Mouse (Mus musculus) hindbrain, embryonic 11.5 days (tissue): Measurements from ENCODE around the gene Tmem214. TPM values are rescaled to one million over a fixed set of nuclear protein-coding genes. Genes with fewer than 3 reads are reported as not detected.
A peak's percentile ranks its signal among the peaks of the same experiment; 100 is the strongest.

ENCODE experiments used
- ATAC-seq: fragments of 200-750 bp; cut with Nextera tagmentation; 2 replicates; pipeline ENCODE4 v1.8.0; 2017; ENCODE audit warnings: mild to moderate bottlenecking, moderate TSS enrichment, moderate library complexity; ENCODE audit not compliant: low FRiP score
- DNase-seq: peaks from one replicate; pipeline ENCODE4 v3.0.0-alpha.2; 2015; ENCODE audit warnings: low spot score
- H3K27ac ChIP-seq: fragments of 300-500 bp; sonication (generic); 2 replicates; pipeline ENCODE4 v1.5.1; 2014; ENCODE audit warnings: mild to moderate bottlenecking, low read depth, low read length
- H3K27me3 ChIP-seq: fragments of 300-500 bp; sonication (generic); 2 replicates; pipeline ENCODE4 v1.6.1; 2014; ENCODE audit warnings: mild to moderate bottlenecking, low read length, moderate library complexity, mixed read lengths; ENCODE audit not compliant: control insufficient read depth, insufficient read depth
- H3K36me3 ChIP-seq: fragments of 300-500 bp; sonication (generic); 2 replicates; pipeline ENCODE4 v1.6.1; 2014; ENCODE audit warnings: mild to moderate bottlenecking, low read length, moderate library complexity, mixed read lengths; ENCODE audit not compliant: control insufficient read depth, insufficient read depth
- H3K4me1 ChIP-seq: fragments of 300-500 bp; sonication (generic); replicated peaks from 2 replicates; pipeline ENCODE4 v1.6.1; 2014; ENCODE audit warnings: low read length, mixed read lengths; ENCODE audit not compliant: control insufficient read depth, insufficient read depth
- H3K4me2 ChIP-seq: fragments of 300-500 bp; sonication (generic); replicated peaks from 2 replicates; pipeline ENCODE4 v1.6.1; 2014; ENCODE audit warnings: mild to moderate bottlenecking, low read depth, low read length
- H3K4me3 ChIP-seq: fragments of 300-500 bp; sonication (generic); 2 replicates; pipeline ENCODE4 v1.5.1; 2014; ENCODE audit warnings: low read depth, low read length
- H3K9ac ChIP-seq: fragments of 300-500 bp; sonication (generic); 2 replicates; pipeline ENCODE4 v1.6.1; 2014; ENCODE audit warnings: low read depth, low read length
- H3K9me3 ChIP-seq: fragments of 300-500 bp; sonication (generic); 2 replicates; pipeline ENCODE4 v1.6.1; 2016; ENCODE audit warnings: low read length; ENCODE audit not compliant: control insufficient read depth
- WGBS: fragments of 180-500 bp; shearing (Covaris S2); extraction: QIAGEN DNeasy Blood & Tissue Kit; methylation state at CpG from one replicate; pipeline ENCODE4 v1.1.7; 2014; 5-methylcytosine and 5-hydroxymethylcytosine counted together
- polyA plus RNA-seq: library from polyadenylated mRNA; unstranded; fragments of >200 nt; fragmentation: Nextera tagmentation; extraction: Ambion mirVana; gene quantifications from 2 replicates; pipeline ENCODE4 v1.2.1, GENCODE M21; 2014

Gene Tmem214
- polyA plus RNA-seq, 1 experiment from 2014 or later = 37.1 TPM

- H3K36me3 ChIP-seq = no peaks in the 10 kb centered on the region
- peak within 1 kb of the TSS; percentile 87 for H3K4me2 ChIP-seq
- H3K4me3 ChIP-seq = peak within 1 kb of the TSS; percentile 48
- H3K9me3 ChIP-seq = no peaks in the 10 kb centered on the region
- ATAC-seq (peak; percentile 82), DNase-seq (peak; percentile 94)
- 2% methylated on average over 38 of the region's 40 CpGs for WGBS
- no peaks in the 10 kb centered on the region for H3K27me3 ChIP-seq
- peaks cover 5% of the 10 kb centered on the region for H3K4me1 ChIP-seq
- H3K9ac ChIP-seq = peak within 1 kb of the TSS; percentile 64
- H3K27ac ChIP-seq = peak within 1 kb of the TSS; percentile 53; the same call in 1 of the 2 replicates
These were observed 53.6 kb downstream of the Tmem214 start, which contains the start of gene Khk for GRCm38 (mm10) chr5:30921256-30922033. TSS of gene Khk (plus strand) at chr5:30921431.

- Histone ChIP-seq H3K27ac (no peak overlapping the region), H3K4me2 (peak overlapping the region; percentile 87; the same call in 1 of the 2 replicates), H3K36me3 (no peaks in the 10 kb centered on the region), H3K9me3 (no peaks in the 10 kb centered on the region), H3K4me3 (no peak overlapping the region), H3K9ac (no peak overlapping the region), H3K27me3 (no peaks in the 10 kb centered on the region), H3K4me1 (peaks cover 5% of the 10 kb centered on the region)
- 72% methylated on average over 10 of the region's 10 CpGs for WGBS
- DNase-seq = no peak
- ATAC-seq = no peak
These were observed 54.8 kb downstream of the Tmem214 start for GRCm38 (mm10) chr5:30922581-30923041.

GRCm38 (mm10) chr5:30923119-30923518 is 55.3 kb downstream of the Tmem214 start:
- no peaks in the 10 kb centered on the region for H3K9me3 ChIP-seq
- peaks cover 5% of the 10 kb centered on the region for H3K4me1 ChIP-seq
- H3K4me2 ChIP-seq = no peak overlapping the region
- no peaks in the 10 kb centered on the region for H3K36me3 ChIP-seq
- DNase-seq (no peak), ATAC-seq (no peak)
- H3K4me3 ChIP-seq = no peak overlapping the region
- H3K27ac ChIP-seq = no peak overlapping the region
- 88% methylated on average over 6 of the region's 6 CpGs for WGBS
- H3K27me3 ChIP-seq = no peaks in the 10 kb centered on the region
- H3K9ac ChIP-seq = no peak overlapping the region

GRCm38 (mm10) chr5:30924614-30925013 is 56.8 kb downstream of the Tmem214 start:
- ATAC-seq (no peak), DNase-seq (no peak)
- no peak overlapping the region for H3K4me2 ChIP-seq
- no peak overlapping the region for H3K9ac ChIP-seq
- no peaks in the 10 kb centered on the region for H3K27me3 ChIP-seq
- no peaks in the 10 kb centered on the region for H3K9me3 ChIP-seq
- 82% methylated on average over 8 of the region's 8 CpGs for WGBS
- H3K4me1 ChIP-seq = peaks cover 5% of the 10 kb centered on the region
- H3K36me3 ChIP-seq = no peaks in the 10 kb centered on the region
- H3K4me3 ChIP-seq = no peak overlapping the region
- no peak overlapping the region for H3K27ac ChIP-seq

GRCm38 (mm10) chr5:30925217-30925616 is 57.4 kb downstream of the Tmem214 start:
- H3K27me3 ChIP-seq = no peaks in the 10 kb centered on the region
- H3K36me3 ChIP-seq = no peaks in the 10 kb centered on the region
- H3K9ac ChIP-seq = no peak overlapping the region
- H3K4me2 ChIP-seq = no peak overlapping the region
- ATAC-seq (no peak), DNase-seq (no peak)
- no peak overlapping the region for H3K4me3 ChIP-seq
- H3K27ac ChIP-seq = no peak overlapping the region
- H3K4me1 ChIP-seq = peaks cover 5% of the 10 kb centered on the region
- 88% methylated on average over 5 of the region's 5 CpGs for WGBS
- no peaks in the 10 kb centered on the region for H3K9me3 ChIP-seq

- Histone ChIP-seq H3K9ac (no peak overlapping the region), H3K27ac (no peak overlapping the region), H3K36me3 (no peaks in the 10 kb centered on the region), H3K27me3 (no peaks in the 10 kb centered on the region), H3K4me3 (no peak overlapping the region), H3K9me3 (no peaks in the 10 kb centered on the region), H3K4me2 (no peak overlapping the region), H3K4me1 (peaks cover 5% of the 10 kb centered on the region)
- DNase-seq (no peak), ATAC-seq (no peak)
- WGBS = 85% methylated on average over 2 of the region's 2 CpGs
These were observed 58.3 kb downstream of the Tmem214 start for GRCm38 (mm10) chr5:30926073-30926472.

- Histone ChIP-seq H3K36me3 (no peaks in the 10 kb centered on the region), H3K4me2 (no peak overlapping the region), H3K27ac (no peak overlapping the region), H3K4me1 (no peaks in the 10 kb centered on the region), H3K27me3 (no peaks in the 10 kb centered on the region), H3K9me3 (no peaks in the 10 kb centered on the region), H3K4me3 (no peak overlapping the region), H3K9ac (no peak overlapping the region)
- ATAC-seq (peak; percentile 67; the same call in 1 of the 2 replicates), DNase-seq (peak; percentile 44)
- WGBS = 45% methylated on average over 7 of the region's 7 CpGs
These were observed 60.2 kb downstream of the Tmem214 start for GRCm38 (mm10) chr5:30927945-30928529.
